Mouse (Mus musculus): ENCODE data around the gene Hdac4.

Gene Hdac4

GRCm38 (mm10) chr1:92130470-92131100 is 64.9 kb downstream of the Hdac4 start:
- peak; percentile 61 for DNase-seq (ENCODE audit: low spot score)

DNA sequence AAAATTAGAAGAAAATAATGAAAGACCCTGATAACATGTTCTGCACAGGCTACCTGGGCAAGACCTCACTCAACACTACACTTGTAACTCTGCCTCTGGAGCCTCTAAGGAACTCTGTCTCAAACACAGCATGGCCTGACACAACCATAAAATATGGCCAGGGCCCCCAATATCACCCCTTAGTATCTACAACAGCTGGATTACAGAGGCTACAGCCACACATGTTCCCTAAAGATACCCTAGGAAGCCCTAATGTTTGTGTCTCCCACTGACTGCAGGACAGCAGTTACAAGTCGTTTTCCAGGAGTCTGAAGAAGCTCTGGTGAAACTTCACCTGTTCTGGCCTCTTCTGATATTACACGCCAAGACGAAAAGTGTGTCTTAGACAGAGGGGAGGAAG is 65.7 kb downstream of the Hdac4 start:
- no peak for DNase-seq (ENCODE audit: low spot score)

DNA sequence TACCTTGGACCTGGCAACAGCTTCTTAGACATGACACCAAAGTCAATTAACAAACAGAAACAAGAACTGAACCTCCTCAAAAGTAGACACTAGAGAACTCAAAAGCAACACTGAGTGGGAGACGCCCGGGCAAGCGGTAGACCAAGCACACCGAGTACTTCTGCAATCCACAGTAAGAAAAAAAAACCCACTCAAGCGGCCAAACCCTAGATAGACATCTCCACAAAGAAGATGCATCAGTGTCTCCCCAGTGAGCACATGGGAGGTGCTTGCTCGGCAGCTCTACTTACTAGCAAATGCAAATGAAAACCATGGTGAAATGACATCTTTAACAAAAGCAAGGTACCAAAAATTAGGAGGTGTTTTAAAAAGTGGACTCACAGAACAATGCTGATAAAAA is 67.7 kb downstream of the Hdac4 start:
- DNase-seq (ENCODE audit: low spot score): no peak

DNA sequence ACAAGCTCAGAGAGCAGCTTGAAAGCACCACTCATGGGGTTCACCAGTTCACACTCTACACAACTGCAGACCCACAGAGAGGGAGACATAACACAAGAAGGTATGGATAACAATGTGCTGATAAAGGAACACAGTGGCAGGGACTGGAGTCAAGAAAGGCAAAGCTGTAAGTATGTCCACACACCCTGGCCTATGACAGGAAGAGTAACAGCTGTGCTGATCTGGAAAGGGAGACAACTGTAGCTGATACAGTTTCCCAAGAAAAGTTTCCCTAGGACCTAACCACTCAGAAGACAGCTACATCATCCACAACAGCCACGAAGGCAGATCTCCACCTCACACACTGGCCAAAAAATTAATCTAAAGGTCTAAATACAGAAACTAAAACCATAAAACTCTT is 68.1 kb downstream of the Hdac4 start:
- no peak for DNase-seq (ENCODE audit: low spot score)

GRCm38 (mm10) chr1:92124497-92125201 is 70.8 kb downstream of the Hdac4 start:
- no peak for DNase-seq (ENCODE audit: low spot score)

DNA sequence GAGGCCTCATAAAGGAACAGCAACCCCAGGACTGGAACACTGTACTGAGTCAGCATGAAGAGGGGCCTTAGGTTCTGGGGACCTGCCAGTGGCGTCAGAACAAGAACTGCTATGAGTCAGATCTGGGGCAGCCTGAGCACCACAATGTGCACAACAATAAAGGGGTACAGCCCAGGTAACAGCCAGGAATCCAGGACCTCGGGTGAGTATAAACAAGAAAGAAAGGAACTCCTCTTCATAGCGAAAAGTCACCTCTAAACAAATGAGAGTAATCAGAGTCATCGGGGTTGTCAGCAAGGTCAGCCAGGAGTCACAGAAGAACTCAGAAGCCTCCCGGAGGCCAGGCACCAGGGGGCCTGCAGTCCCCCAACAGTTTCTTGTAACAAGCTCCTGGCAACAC is 76.2 kb downstream of the Hdac4 start:
- no peak for DNase-seq (ENCODE audit: low spot score)

DNA sequence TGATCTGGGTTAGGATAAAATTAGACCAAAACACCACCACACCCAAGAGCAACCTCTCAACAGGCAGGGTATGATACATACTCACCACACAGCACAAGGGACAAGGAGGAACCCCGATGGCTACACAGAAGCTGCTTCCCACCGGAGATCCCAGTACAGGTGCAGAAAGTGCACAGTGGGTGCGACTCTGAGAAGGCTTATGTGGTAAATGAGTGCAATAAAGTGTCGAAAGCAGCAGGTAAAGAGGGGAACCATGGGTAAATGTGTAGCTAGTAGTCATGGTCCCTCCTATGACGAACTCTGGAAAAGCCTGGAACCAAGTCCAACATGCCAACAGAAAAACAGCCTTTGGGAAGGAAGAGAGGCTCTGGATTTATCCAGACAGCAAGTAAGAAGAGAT is 77.9 kb downstream of the Hdac4 start:
- DNase-seq (ENCODE audit: low spot score): no peak

DNA sequence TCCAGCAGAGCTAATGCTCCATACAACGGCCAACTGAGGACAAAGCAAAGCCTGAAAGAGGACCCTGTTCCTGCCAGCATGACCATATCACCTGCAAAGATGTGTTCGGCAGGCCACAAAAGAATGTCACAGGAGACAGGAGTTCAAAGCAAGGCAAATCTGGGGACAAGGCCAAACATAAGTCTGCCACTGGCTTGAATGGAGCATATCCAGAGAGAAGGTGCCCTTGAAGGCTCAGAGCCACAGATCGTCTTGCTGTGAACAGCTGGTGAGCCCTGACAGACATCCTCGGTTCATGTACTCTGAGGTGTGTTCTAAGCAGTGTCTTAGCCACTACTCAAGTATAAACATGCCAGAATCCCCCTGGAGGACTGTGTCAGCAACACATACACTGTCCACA is 79.3 kb downstream of the Hdac4 start:
- no peak for DNase-seq (ENCODE audit: low spot score)

DNA sequence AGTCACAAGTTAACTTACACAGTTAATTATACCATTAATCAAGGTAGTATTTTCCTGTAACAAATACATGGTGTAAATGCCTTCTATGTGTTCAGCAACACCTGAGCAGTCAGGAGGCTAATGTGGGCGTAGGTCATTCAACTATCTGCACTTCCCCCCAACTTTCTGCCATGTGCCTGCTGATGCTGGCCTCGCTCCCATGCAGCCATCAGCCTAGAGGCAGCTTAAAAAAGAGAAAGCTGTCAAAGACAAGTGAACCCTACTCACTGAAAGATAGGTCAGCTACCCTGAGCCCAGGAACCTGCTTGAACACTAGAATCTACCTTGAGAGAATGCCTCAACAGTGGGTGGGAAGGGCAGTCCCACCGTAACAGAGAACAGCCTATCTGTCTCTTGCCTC is 81.4 kb downstream of the Hdac4 start:
- DNase-seq (ENCODE audit: low spot score): no peak

GRCm38 (mm10) chr1:92113243-92114009 is 82.1 kb downstream of the Hdac4 start:
- no peak for DNase-seq (ENCODE audit: low spot score)

- no peak for DNase-seq (ENCODE audit: low spot score)
Observed at GRCm38 (mm10) chr1:92112591-92112990, 82.9 kb downstream of the Hdac4 start.

DNA sequence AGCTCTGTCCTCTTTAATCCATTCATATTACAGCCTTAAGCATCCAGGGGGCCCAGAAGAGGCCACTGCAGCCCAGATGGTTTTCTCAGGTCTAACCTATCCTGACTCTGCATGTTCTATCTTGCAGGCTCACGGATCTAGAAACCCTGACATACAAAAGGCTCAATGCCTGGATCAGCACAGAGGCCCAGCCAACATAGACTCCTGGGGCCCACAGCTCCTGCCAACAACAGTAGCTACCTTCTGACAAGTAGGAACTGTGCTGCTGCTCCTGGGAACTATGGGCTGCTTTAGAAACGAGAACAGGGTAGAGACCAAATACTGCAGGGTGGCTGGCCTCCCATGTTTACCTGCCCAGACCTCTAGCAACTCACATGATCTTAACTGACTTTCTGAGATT is 83.9 kb downstream of the Hdac4 start:
- DNase-seq (ENCODE audit: low spot score): no peak

DNA sequence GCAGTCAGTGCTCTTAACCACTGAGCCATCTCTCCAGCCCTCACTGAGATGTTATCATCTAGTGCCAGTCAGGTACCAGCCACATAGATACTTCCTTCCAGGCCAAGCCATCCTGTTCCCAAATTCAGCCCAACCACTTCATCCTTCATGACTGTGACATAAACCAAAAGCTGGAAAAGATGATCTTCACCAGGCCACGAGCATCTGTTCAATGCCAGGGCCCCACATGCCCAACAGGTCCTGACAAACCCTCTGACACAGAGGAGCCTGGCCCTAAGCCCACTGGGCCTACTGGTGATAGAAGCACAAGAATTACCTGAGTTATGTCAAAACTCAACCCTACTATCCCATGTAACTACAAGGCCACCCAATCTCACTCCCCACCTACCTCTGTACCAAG is 84.5 kb downstream of the Hdac4 start:
- no peak for DNase-seq (ENCODE audit: low spot score)

- DNase-seq (ENCODE audit: low spot score): no peak
Observed at GRCm38 (mm10) chr1:92109221-92109620, 86.3 kb downstream of the Hdac4 start.

DNA sequence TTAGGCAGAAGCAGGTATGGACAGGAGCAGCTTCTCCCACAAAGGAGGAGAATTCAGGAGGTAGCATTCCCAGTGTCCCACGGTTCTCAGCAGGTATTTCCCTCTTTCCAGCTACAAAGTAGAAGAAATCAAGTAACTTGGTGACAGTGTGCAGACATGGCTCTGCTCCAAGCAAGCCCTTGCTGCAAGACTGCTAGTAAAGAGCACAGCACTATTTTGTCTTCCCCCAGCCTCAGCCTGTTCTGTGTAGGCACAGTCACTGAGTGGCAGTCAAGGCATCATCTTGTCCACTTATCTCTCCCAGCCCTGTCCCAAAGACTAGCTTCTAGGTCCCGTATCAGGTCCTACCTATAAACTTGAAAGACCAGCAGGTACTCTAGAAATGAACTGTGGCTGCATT is 86.9 kb downstream of the Hdac4 start:
- no peak for DNase-seq (ENCODE audit: low spot score)

- no peak for DNase-seq (ENCODE audit: low spot score)
Observed at GRCm38 (mm10) chr1:92107996-92108395, 87.5 kb downstream of the Hdac4 start.

GRCm38 (mm10) chr1:92107521-92107920 is 88.0 kb downstream of the Hdac4 start:
- no peak for DNase-seq (ENCODE audit: low spot score)

- no peak for DNase-seq (ENCODE audit: low spot score)
Observed at GRCm38 (mm10) chr1:92106486-92107160, 88.9 kb downstream of the Hdac4 start.

DNA sequence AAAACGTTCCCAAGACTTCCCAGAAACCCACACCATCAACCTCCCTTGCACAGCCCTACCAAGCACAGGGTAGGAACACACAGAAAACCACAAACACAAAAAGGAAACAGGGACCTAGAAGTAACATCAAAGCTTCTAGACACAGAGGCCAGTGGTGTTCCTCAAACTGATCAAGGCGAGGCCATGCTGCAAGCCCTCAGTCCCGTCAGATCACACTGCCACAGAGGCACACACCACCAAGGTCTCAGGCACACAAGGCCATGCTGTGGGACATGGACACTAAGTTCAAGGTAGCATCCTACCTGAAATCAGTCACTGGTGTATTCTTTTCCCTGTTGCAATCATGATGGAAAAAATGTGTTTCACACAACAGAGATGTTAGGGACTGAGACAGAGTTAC is 90.8 kb downstream of the Hdac4 start:
- DNase-seq (ENCODE audit: low spot score): no peak

DNA sequence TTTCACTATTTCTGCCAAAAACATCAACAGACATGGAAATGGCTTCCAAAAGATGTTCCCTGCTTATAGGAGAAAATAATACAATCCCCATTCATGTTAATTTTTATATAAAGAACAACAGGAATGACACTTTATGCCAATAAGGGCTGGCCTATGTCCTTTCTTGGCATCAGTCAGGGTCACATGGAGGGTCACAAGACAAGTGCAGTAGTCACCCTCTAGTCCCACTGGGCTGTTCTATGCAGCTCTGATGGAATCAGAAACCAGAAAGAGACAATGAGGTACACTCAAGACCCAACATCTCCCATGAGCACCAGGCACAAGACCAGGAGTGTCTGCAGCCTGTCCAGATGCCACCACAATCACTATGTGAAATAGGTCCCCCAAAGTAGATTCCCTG is 91.5 kb downstream of the Hdac4 start:
- DNase-seq (ENCODE audit: low spot score): no peak

DNA sequence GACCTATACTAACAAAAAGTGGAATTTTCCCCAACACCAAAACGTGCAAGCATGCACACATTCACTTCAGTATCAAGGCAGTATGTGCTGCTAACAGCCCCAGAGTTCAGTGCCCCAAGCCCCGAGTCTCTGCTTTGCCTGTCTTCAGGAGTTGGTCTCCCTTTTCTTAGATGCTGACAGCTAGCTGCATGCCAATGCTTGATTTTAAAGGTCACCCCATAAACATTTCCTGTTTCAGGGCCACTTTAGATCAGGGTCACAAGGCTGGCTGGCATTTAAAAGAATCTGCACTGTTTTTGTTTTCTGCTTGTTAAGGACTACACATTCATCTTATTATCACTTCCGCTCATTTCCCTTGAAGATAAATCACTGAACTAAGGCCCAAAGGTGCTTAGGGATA is 92.1 kb downstream of the Hdac4 start:
- no peak for DNase-seq (ENCODE audit: low spot score)

- no peak for DNase-seq (ENCODE audit: low spot score)
Observed at GRCm38 (mm10) chr1:92102825-92103224, 92.7 kb downstream of the Hdac4 start.

All from ovary, postnatal 36 days (tissue).